Mouse (Mus musculus) adrenal gland, postnatal 25 days (tissue): ENCODE measurements at regions not wholly inside any gene's neighbourhood (a gene's known extent, or its start where the extent isn't known, plus 50 kb on each side); places are given as distances from the start of the nearest gene placed in this dataset.

ENCODE experiments used
- DNase-seq: peaks from one replicate; pipeline ENCODE4 v3.0.0; 2021; ENCODE audit warnings: mixed read lengths

DNA sequence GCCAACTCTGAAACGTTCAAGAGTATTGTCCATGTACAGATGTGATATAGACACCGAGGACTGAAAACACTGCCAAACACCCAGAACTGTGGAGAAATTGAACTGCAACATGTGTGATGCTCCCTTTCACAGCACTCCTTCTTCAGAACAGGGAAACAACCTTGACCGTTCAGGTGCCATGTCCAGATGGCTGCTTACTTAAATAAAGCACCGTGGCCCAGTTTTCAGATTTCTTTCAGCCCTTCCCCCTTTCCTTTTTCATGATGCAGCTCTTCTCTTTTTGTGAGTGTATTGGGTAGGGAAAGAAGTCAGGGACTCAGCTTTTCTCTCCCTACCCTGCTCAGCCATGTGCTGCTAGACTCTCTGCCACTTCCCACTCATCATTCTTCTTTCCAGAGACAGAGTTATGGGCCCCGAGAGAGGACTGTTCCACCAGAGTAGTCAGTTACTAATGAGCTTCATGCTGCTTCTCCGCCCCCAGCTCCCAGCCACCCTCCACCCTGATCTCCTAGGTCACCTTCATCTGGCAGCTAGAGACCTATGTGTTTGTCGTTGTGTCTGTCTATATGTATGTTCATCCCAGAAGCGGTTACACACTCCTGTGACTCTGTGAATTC, 74.3 kb upstream of the Astn2 start:
- DNase-seq: no peak
